26 mouse cellular contexts compared by ENCODE assay signal in the genomic region with DNA sequence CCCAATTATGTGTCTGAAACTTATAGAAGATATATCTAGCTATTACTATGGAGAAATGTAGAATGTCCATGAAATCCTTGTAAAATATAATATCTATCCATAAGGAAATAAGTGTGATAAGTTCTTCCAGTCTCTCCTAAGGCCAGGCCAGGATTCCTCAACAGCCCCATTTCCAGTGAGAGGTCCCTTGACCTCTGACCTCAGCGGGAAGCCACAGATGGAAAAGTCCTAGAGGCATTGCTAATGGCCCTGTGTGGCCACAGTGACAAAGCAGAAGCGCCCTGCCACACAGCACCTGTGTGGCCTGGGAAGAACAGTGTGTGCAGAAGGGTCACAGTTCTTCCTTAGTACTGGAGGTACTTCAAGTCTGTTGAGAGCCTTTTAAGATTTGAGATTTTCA.
"Had no signal": no experiment of that assay in that cellular context is flagged by ENCODE, and none has a peak within 500 bp of the region (broad histone marks: within the 10 kb centered on the region; RNA-seq: fewer than 3 reads in every experiment).

No protein-coding gene starts in this region.

- H3K27me3 ChIP-seq: heart, embryonic 13.5 days; heart, embryonic 15.5 days; hindbrain, embryonic 12.5 days; intestine, embryonic 15.5 days; limb, embryonic 13.5 days; limb, embryonic 15.5 days; liver, embryonic 12.5 days had no signal

- H3K9ac ChIP-seq: heart, embryonic 13.5 days; heart, embryonic 15.5 days; hindbrain, embryonic 12.5 days; hindbrain, embryonic 14.5 days; intestine, embryonic 15.5 days; limb, embryonic 13.5 days; limb, embryonic 15.5 days; liver, embryonic 12.5 days; liver, embryonic 14.5 days had no signal

- ATAC-seq: hindbrain, embryonic 16.5 days; inflammation-experienced regulatory T-cells, adult 6 months; intestine, embryonic 15.5 days; intestine, postnatal 0 days; liver, embryonic 12.5 days had no signal

- H3K27ac ChIP-seq: heart, adult 2 months; heart, embryonic 13.5 days; heart, embryonic 15.5 days; hindbrain, embryonic 12.5 days; hindbrain, embryonic 14.5 days; intestine, embryonic 15.5 days; limb, embryonic 13.5 days; limb, embryonic 15.5 days; liver, embryonic 12.5 days; liver, embryonic 14.5 days had no signal

- H3K4me1 ChIP-seq: hindbrain, embryonic 12.5 days; intestine, embryonic 15.5 days; limb, embryonic 13.5 days; limb, embryonic 15.5 days had no signal

- H3K4me2 ChIP-seq: heart, embryonic 11.5 days; heart, embryonic 13.5 days; heart, embryonic 15.5 days; hindbrain, embryonic 12.5 days; hindbrain, embryonic 14.5 days; intestine, embryonic 15.5 days; limb, embryonic 13.5 days; limb, embryonic 15.5 days; liver, embryonic 12.5 days had no signal

- DNase-seq: gastrocnemius, postnatal 14 days; gastrocnemius, postnatal 36 days; heart, adult 11 months; heart, adult 2 months; heart, postnatal 4 days; kidney, adult 18-20 months; kidney, adult 8-10 months; kidney, postnatal 10 days; kidney, postnatal 25 days; kidney, postnatal 4 days; layer of hippocampus, adult 9-11 months; layer of hippocampus, postnatal 36 days; left cerebral cortex, postnatal 4 days had no signal

- H3K4me3 ChIP-seq: heart, adult 2 months; heart, embryonic 13.5 days; heart, embryonic 15.5 days; hindbrain, embryonic 12.5 days; intestine, embryonic 15.5 days; limb, embryonic 13.5 days; limb, embryonic 15.5 days; liver, embryonic 12.5 days had no signal

- H3K9me3 ChIP-seq: heart, embryonic 13.5 days; heart, embryonic 15.5 days; hindbrain, embryonic 12.5 days; intestine, embryonic 15.5 days; limb, embryonic 13.5 days; limb, embryonic 15.5 days; liver, embryonic 12.5 days had no signal

- H3K36me3 ChIP-seq: intestine, embryonic 15.5 days; liver, embryonic 12.5 days had no signal
